Mouse (Mus musculus): ENCODE measurements at regions not wholly inside any gene's neighbourhood (a gene's known extent, or its start where the extent isn't known, plus 50 kb on each side); places are given as distances from the start of the nearest gene placed in this dataset.
A peak's percentile ranks its signal among the peaks of the same experiment; 100 is the strongest.

DNA sequence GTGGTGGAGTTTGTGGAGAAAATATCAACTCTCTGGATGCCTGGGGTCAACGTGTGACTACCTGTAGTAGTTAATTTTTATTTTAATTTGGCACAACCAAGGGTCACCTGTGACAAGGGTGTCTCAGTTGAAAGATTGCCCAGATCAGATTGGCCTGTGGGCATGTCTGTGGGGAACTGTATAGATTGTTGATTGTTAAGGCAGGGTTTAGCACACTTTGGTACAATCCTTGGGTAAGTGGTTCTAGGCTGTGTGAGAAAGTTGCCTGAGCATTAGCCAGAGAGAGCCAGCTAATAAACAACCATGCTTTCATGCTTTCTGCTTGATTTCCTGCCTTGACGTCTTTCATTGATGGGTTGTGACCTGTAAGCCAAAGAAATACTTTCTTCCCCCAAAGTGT is 229.3 kb downstream of the Tex36 start:
- DNase-seq = no peak

DNA sequence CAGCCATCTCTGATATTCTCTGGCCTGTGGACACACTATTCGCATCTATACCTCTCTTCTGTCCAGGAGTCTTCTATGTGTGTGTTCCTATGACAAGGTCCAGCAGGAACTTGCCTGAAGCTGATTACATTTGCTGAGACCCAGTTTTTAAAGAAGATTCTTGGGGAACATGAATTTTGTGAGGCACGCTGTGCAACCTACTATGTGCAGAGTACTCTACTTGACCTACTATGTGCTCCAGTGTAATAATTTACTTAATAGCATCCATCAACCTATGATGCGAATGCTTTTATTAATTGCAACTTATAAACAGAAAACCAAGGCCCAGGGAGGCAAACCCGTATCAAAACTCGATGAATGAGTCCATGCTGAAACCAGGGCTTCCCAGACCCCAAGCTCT is 231.4 kb downstream of the Tex36 start:
- no peak for DNase-seq

DNA sequence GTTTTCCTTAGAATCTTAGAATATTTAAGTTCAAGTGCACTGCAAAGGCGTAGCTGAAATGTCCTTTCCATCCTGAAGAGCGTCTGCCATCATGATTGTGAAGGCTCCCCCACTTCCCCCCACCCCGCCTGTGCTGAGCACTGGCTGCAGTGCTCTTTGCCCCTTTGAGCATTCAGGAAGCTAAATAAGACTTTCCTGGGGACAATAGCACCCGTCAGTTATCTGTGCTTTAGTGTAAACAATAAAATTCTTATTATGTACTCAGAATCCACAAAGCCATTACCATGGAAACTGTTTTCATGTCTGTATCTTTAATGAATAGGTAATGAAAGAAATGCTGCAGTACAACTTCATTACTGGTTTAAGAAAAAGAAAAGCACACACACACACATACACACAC is 237.4 kb downstream of the Tex36 start:
- DNase-seq = no peak

GRCm38 (mm10) chr7:133328717-133329116 is 204.6 kb upstream of the Ctbp2 start:
- no peak for DNase-seq

DNA sequence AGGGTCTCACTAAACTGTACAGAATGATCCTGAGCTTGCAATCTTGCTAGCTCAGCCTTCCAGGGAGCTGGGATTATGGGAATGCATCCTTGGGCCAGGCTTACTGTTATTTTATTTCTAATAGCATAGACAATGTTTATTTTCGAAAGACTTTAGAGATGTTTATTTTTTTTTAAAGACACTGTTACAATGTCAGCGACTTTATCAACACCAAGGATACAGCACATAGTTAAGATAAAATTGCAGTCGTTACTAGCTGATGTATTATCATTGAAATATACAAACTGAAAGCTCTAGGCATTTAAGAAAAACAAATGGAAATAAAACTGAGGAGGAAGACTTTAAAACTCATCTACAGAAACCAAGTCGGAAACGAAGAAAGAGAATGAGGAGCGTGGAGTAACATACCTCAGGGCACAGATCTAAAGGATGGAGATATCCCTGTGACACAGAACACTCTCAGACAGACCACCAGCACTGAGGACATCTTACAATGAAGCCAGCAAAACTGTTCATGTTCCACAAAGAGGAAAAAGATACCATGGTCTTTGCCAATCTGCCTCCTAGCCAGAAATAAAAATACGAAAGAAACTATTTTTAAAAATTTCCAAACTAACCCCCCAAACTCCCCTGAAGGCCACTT is 201.5 kb upstream of the Ctbp2 start:
- DNase-seq = no peak

GRCm38 (mm10) chr7:133323955-133324354 is 199.8 kb upstream of the Ctbp2 start:
- peak; percentile 6 for DNase-seq

DNA sequence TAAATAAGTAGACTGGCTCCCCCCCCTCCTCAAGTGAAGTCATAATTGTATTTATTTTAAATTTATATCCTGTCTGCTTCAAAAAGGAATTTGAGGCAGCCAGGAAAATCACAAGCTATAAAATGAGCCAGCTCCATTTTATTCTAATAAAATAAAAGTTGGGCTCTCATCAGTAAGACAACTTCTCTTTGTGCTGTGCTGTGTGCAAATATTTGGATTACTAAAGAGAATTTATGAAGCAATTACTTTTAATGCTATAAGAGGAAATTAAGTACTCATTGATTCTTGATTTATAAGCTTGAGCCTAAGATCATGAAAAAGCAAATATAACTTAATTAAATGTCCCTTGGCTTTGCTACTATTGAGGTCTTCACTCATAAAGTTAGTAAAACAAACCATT is 193.4 kb upstream of the Ctbp2 start:
- no peak for DNase-seq

- DNase-seq = no peak
These were observed 192.7 kb upstream of the Ctbp2 start for GRCm38 (mm10) chr7:133316701-133317475.

- no peak for DNase-seq
These were observed 191.3 kb upstream of the Ctbp2 start for GRCm38 (mm10) chr7:133315197-133316029.

GRCm38 (mm10) chr7:133313115-133313514 is 189.0 kb upstream of the Ctbp2 start:
- peak; percentile 26 for DNase-seq

GRCm38 (mm10) chr7:133311116-133311801 is 187.1 kb upstream of the Ctbp2 start:
- DNase-seq = no peak

DNA sequence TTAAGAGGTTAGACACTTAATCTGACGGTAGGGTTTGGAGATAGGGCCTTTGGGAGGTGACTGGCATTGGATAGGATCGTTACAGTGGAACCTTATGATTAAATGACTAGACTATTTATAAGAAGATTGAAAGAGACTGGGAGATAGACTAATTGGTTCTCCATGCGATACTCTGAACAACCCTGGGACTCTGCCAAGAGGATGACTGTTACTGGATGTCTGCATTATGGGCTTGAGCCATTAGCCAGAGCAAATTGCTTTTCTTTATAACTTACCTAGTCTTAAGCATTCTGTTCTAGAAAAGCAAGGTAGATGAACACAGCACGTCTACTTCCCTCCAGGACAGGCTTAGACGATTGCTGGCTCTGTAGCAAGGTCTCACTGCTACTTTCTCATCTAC is 180.3 kb upstream of the Ctbp2 start:
- no peak for DNase-seq

GRCm38 (mm10) chr7:133290471-133290870 is 166.3 kb upstream of the Ctbp2 start:
- no peak for DNase-seq

DNA sequence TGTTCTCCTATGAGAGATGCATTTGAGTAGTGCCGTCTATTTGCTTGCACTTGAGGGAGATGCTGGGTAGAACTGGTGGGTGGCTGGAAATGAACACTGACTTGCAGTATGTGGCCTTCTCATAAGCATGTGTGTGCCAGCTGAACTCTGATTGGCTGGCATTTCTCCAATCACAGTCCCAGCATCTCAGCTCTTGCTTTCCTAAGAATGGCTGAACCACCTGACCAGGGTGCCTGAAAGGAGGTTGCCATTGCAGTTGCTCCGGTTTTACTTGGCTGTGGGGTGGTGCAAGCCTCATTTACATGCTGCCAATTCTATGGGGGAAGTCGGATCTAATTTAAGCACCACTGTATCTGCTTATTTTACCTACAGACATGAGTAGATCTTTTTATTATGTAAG is 164.1 kb upstream of the Ctbp2 start:
- no peak for DNase-seq

GRCm38 (mm10) chr7:133286836-133287235 is 162.7 kb upstream of the Ctbp2 start:
- no peak for DNase-seq

DNA sequence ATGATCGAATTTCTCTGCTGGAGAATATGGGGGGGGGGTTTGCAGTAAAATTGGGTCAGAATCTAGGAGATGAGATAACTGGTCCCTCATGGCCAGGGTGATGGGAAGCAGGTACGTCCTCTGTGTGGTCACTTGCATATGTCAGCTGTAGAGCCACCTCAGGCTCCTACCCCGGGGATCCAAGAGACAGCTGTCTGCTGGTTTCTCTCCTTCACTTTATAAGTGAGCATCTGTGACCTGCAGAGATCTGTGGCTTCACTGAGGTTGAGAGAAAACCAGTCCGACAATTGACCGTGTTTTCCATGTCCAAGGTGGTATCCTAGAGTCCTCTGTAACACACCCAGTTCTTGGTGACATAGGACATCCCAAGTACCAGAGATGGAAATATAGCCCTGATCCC is 162.1 kb upstream of the Ctbp2 start:
- DNase-seq = no peak

DNA sequence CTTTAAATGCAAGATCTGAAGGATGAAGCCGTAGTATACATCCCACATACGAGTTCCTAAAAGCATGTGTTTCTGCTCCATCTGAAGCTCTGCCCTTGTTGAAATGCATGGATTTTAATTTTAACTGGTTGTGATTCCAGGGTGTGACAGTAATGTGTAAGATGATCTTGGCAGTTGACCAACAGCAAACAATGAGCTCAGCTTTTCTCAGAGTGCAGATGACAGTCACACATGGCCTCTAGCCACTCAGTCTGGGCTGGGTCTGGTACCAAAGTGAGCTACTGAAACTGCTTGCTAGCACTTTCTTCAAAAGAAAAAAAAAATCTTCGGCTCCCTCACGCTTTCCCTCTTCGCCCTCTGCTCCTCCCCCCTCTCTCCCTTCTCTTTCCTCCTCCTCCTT is 138.0 kb upstream of the Ctbp2 start:
- DNase-seq = no peak

GRCm38 (mm10) chr7:133259143-133259542 is 135.0 kb upstream of the Ctbp2 start:
- DNase-seq = no peak

DNA sequence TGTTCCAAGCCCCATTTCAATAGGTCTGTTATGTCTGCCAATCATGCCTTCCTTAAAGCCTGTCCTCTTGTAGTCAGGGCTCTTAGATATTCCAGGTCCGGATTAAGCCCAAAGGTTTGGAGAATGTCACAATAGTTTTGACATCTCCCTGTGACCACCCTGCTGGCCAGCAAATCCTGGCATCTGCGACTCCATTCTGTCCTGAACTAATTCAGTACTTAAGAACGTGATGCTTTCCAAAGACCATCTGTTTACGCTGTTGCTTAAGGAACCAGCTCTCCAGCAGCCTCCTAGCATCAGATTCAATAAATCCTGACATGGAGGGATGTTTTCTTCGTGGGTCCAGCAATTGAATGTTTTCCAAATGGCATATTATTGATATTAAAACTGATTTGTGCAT is 132.7 kb upstream of the Ctbp2 start:
- DNase-seq = no peak

- DNase-seq = peak; percentile 14
These were observed 120.4 kb upstream of the Ctbp2 start for GRCm38 (mm10) chr7:133244601-133245000.

DNA sequence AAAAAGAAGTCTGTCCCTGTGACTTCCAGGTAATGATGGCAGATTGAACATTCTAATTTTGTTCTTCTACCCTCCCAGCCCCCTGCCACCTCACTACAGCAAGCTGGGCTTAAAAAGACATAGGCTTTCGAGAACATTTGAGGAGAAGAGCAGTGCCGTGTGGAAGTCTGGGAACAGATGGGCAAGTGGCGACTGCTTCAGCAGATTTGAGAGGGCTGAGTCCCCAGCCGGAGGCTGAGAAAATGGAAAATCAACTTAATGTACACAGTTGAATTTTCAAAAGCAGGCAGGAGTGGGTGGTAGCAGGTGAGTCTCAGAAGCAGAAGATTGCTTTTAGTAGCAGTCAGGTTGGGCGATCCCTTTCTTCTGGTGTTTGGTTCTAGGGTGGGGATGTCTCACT is 110.2 kb upstream of the Ctbp2 start:
- no peak for DNase-seq

GRCm38 (mm10) chr7:133232889-133233441 is 108.8 kb upstream of the Ctbp2 start:
- no peak for DNase-seq

GRCm38 (mm10) chr7:133230806-133231205 is 106.7 kb upstream of the Ctbp2 start:
- no peak for DNase-seq

All from right cerebral cortex, postnatal 4 days (tissue).